Mouse (Mus musculus): ENCODE data around the gene Atp13a2. TPM values are rescaled to one million over a fixed set of nuclear protein-coding genes. Genes with fewer than 3 reads are reported as not detected.

Gene Atp13a2
- polyA plus RNA-seq (2015; fragmentation: Nextera tagmentation; extraction: Ambion mirVana), result 30.6 and 31.9 TPM in 2 replicates

DNA sequence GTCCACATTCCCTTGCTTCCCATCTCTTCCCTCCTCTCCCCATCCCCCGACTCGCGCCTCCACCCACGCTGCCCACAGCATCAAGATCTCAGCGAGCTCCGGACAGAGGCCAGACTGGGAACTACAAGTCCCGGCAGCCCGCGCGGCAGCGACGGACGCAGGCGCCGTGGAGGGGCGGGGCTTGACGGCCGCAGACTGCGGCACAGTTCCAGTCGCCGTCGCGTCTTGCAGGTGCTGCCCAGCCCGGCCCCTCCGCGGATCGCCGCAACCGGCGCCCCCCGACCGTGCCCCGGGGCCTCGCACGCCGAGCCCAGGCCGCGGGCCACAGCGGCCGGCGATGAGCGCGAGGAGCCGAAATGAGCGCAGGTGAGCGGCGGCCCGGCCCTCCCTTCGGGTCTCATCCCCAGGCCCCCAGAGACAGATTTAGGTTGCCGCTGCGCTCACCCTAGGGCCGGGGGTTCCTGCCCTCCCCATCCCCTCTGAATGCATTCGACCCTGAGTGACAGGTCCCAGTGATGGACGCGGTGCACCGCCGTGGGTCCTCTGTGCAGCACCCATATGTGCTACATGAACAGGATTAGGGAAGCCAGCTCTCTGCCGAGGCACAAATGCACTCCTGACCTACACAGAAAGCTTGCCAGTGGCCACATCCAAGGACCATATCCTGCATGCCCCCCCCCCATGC, at the start of gene Atp13a2:
Atp13a2 (plus strand) TSS at position 163 of the 685 bp plus-strand sequence.
- H3K27ac ChIP-seq, result no peak within 1 kb of the TSS
- WGBS, result 0% methylated on average over 58 of the region's 58 CpGs
- H3K27me3 ChIP-seq (ENCODE audit: insufficient read depth, low read length), result no peaks in the 10 kb centered on the region
- ATAC-seq (replicated peaks; ENCODE audit: low FRiP score, low read depth), result peak; percentile 65
- 0 out of 2 replicates have a peak, but pooled peaks cover under 1% of the 10 kb centered on the region for H3K36me3 ChIP-seq (ENCODE audit: insufficient read depth, low read length)
- H3K4me3 ChIP-seq (replicated peaks; ENCODE audit: low read depth, low read length), result peak within 1 kb of the TSS; percentile 83
- no peaks in the 10 kb centered on the region for H3K9me3 ChIP-seq (replicated peaks; ENCODE audit: low read length)
- peak within 1 kb of the TSS; percentile 79 for H3K4me2 ChIP-seq (ENCODE audit: low read length)
- peak; percentile 84 for DNase-seq (ENCODE audit: low spot score)
- 0 out of 2 replicates have a peak, but pooled peaks cover 10% of the 10 kb centered on the region for H3K4me1 ChIP-seq (replicated peaks; ENCODE audit: insufficient read depth, low read length)
- peak within 1 kb of the TSS; percentile 75 for H3K9ac ChIP-seq (ENCODE audit: low read depth, low read length)
- TF ChIP-seq CTCF (IDR thresholded peaks at IDR 0.05; ENCODE audit: low read depth), result no peak

DNA sequence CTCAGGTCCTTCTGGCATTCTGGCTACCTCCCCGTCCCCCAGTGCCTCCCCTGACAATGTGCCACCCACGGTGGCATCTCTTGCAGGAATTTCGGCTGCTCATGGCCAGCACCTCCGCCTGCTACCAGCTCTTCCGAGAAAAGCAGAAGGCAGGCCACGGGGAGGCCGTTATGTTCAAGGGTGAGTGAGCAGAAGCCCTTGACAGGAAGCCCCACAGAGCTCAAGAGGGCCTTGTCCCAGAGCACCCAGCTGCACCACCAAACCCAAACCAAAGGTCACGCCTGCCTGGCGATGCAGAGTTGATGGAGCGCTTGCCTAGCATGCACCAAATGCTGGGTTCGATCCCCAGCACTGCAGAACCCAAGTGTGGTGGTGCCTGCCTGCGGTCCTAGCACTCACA, 42.3 kb upstream of the Atp13a2 start:
- DNase-seq (ENCODE audit: low spot score) (no peak), ATAC-seq (replicated peaks; ENCODE audit: low FRiP score, low read depth) (no peak)
- Histone ChIP-seq H3K4me2 (ENCODE audit: low read length) (no peak overlapping the region), H3K4me1 (replicated peaks; ENCODE audit: insufficient read depth, low read length) (no peaks in the 10 kb centered on the region), H3K27ac (no peak overlapping the region), H3K4me3 (replicated peaks; ENCODE audit: low read depth, low read length) (no peak overlapping the region), H3K9ac (ENCODE audit: low read depth, low read length) (no peak overlapping the region), H3K9me3 (replicated peaks; ENCODE audit: low read length) (no peaks in the 10 kb centered on the region), H3K36me3 (ENCODE audit: insufficient read depth, low read length) (no peaks in the 10 kb centered on the region), H3K27me3 (ENCODE audit: insufficient read depth, low read length) (no peaks in the 10 kb centered on the region)
- WGBS, result 76% methylated on average over 12 of the region's 12 CpGs
- TF ChIP-seq CTCF (IDR thresholded peaks at IDR 0.05; ENCODE audit: low read depth), result no peak

DNA sequence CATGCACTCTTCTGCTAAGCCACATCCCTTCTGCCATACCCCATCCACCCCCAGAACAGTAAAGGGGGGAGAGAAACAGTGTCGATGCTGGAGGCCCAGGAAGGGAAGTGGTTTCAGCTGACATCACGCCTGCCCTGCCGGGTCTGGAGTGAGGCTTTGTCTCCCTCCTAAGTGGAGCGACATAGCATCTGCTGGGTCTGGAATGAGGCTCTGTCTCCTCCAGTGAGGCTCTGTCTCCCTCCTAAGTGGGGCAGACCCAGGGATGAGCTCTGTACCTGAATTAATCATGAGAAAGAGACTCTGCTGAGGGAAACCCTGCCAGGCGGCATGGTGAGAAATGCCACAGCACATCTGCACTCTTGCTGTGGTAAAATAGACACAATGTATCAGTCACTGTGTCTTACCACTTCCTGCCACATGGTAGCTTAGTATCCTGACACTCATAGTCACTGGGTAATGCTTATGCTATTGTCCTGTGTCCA, 41.7 kb upstream of the Atp13a2 start:
- H3K9me3 ChIP-seq (replicated peaks; ENCODE audit: low read length), result no peaks in the 10 kb centered on the region
- no peaks in the 10 kb centered on the region for H3K4me1 ChIP-seq (replicated peaks; ENCODE audit: insufficient read depth, low read length)
- no peak overlapping the region for H3K27ac ChIP-seq
- TF ChIP-seq CTCF (IDR thresholded peaks at IDR 0.05; ENCODE audit: low read depth), result no peak
- ATAC-seq (replicated peaks; ENCODE audit: low FRiP score, low read depth) (no peak), DNase-seq (ENCODE audit: low spot score) (no peak)
- no peak overlapping the region for H3K4me3 ChIP-seq (replicated peaks; ENCODE audit: low read depth, low read length)
- H3K4me2 ChIP-seq (ENCODE audit: low read length), result no peak overlapping the region
- no peaks in the 10 kb centered on the region for H3K36me3 ChIP-seq (ENCODE audit: insufficient read depth, low read length)
- H3K9ac ChIP-seq (ENCODE audit: low read depth, low read length), result no peak overlapping the region
- 68% methylated on average over 5 of the region's 5 CpGs for WGBS
- H3K27me3 ChIP-seq (ENCODE audit: insufficient read depth, low read length), result no peaks in the 10 kb centered on the region

DNA sequence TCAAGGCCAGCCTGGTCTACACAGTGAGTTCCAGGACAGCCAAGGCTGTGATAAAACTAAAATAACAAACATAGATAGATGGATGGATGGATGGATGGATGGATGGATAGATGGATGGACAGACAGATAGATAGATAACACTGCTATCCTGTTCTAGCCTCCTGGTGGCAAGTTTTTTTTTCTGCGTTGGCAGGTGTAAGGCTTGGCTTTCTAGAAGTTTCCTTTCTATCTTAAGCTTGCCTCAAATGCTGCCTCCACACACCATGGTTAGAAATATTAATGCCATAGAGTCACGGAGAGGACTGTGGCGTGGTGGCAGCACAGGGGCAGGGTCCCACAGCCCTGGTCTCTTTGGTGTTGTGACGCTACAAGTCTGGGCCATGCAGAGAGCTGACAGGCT, 41.1 kb upstream of the Atp13a2 start:
- Histone ChIP-seq H3K9ac (ENCODE audit: low read depth, low read length) (no peak overlapping the region), H3K4me2 (ENCODE audit: low read length) (no peak overlapping the region), H3K9me3 (replicated peaks; ENCODE audit: low read length) (no peaks in the 10 kb centered on the region), H3K27me3 (ENCODE audit: insufficient read depth, low read length) (no peaks in the 10 kb centered on the region), H3K36me3 (ENCODE audit: insufficient read depth, low read length) (no peaks in the 10 kb centered on the region), H3K4me3 (replicated peaks; ENCODE audit: low read depth, low read length) (no peak overlapping the region), H3K27ac (no peak overlapping the region), H3K4me1 (replicated peaks; ENCODE audit: insufficient read depth, low read length) (no peaks in the 10 kb centered on the region)
- ATAC-seq (replicated peaks; ENCODE audit: low FRiP score, low read depth) (no peak), DNase-seq (ENCODE audit: low spot score) (no peak)
- 91% methylated on average over 4 of the region's 4 CpGs for WGBS
- no peak for TF ChIP-seq CTCF (IDR thresholded peaks at IDR 0.05; ENCODE audit: low read depth)

DNA sequence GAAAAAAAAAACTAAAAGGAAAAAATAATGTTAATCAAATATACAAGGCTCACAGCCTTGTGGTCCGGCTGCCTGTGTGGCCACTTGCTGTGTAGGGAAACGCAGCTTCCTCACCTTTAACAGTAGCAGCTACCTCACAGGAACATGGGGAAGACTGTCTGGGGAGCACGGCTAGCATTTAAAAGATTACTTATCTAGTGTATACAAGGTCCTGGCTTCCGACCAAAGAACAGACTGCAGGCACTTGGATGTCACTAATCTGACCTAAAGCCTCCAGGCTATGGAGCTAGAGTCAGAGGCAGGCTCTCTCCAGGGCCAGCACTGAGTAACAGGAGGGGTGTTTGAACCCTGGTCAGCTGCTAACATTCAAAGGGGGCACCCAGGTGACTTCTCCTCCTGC, 40.6 kb upstream of the Atp13a2 start:
- Histone ChIP-seq H3K27ac (no peak overlapping the region), H3K4me1 (replicated peaks; ENCODE audit: insufficient read depth, low read length) (no peaks in the 10 kb centered on the region), H3K9ac (ENCODE audit: low read depth, low read length) (no peak overlapping the region), H3K36me3 (ENCODE audit: insufficient read depth, low read length) (no peaks in the 10 kb centered on the region), H3K27me3 (ENCODE audit: insufficient read depth, low read length) (no peaks in the 10 kb centered on the region), H3K9me3 (replicated peaks; ENCODE audit: low read length) (no peaks in the 10 kb centered on the region), H3K4me3 (replicated peaks; ENCODE audit: low read depth, low read length) (no peak overlapping the region), H3K4me2 (ENCODE audit: low read length) (no peak overlapping the region)
- no peak for TF ChIP-seq CTCF (IDR thresholded peaks at IDR 0.05; ENCODE audit: low read depth)
- WGBS, result 73% methylated on average over 4 of the region's 4 CpGs
- ATAC-seq (replicated peaks; ENCODE audit: low FRiP score, low read depth), result no peak
- no peak for DNase-seq (ENCODE audit: low spot score)

DNA sequence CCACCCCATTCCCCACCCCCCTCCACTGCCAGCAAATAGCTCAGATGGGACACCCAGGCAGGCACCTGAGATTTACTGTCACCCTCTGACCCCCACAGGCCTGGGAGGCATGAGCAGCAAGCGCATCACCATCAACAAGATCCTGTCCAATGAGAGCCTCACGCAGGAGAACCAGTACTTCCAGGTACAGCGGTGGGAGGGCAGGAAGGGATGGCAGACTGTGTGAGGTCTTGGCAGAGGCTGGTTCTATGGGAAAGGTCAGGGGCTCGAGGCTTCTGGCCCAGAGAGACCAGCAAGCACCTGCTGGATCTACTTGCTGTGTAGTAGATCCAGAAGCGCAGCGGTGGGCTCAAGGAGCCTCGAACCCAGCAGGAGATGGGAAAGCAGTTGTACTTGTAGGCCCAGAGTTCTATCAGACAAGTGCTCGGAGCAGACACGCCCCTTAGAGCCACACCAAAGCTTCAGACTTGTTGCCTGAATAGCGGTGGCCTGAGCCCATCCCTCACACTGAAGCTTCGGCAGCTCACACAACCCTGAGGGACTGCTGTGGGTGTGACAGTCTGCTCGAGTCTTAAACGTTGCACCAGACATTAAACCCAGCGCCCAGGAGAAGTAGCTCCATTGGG, 40.0 kb upstream of the Atp13a2 start:
- H3K27me3 ChIP-seq (ENCODE audit: insufficient read depth, low read length), result no peaks in the 10 kb centered on the region
- TF ChIP-seq CTCF (IDR thresholded peaks at IDR 0.05; ENCODE audit: low read depth), result no peak
- WGBS, result 48% methylated on average over 14 of the region's 14 CpGs
- no peak overlapping the region for H3K27ac ChIP-seq
- no peak for ATAC-seq (replicated peaks; ENCODE audit: low FRiP score, low read depth)
- no peaks in the 10 kb centered on the region for H3K4me1 ChIP-seq (replicated peaks; ENCODE audit: insufficient read depth, low read length)
- no peaks in the 10 kb centered on the region for H3K36me3 ChIP-seq (ENCODE audit: insufficient read depth, low read length)
- H3K9me3 ChIP-seq (replicated peaks; ENCODE audit: low read length), result no peaks in the 10 kb centered on the region
- H3K4me3 ChIP-seq (replicated peaks; ENCODE audit: low read depth, low read length), result no peak overlapping the region
- no peak for DNase-seq (ENCODE audit: low spot score)
- H3K9ac ChIP-seq (ENCODE audit: low read depth, low read length), result no peak overlapping the region
- no peak overlapping the region for H3K4me2 ChIP-seq (ENCODE audit: low read length)
